Mouse (Mus musculus) forebrain, embryonic 11.5 days (tissue): ENCODE data around the gene Fank1. TPM values are rescaled to one million over a fixed set of nuclear protein-coding genes. Genes with fewer than 3 reads are reported as not detected.

Experiments
- ATAC-seq: fragments of 200-750 bp; cut with Nextera tagmentation; replicated peaks from 2 replicates; pipeline ENCODE4 v1.8.0; 2017; ENCODE audit warnings: moderate TSS enrichment; ENCODE audit not compliant: low FRiP score
- DNase-seq: peaks from one replicate; pipeline ENCODE4 v3.0.0-alpha.2; 2017; ENCODE audit warnings: low spot score
- H3K27ac ChIP-seq: fragments of 300-500 bp; sonication (generic); 2 replicates; pipeline ENCODE4 v1.5.1; 2014; ENCODE audit warnings: low read depth, low read length
- H3K27me3 ChIP-seq: fragments of 300-500 bp; sonication (generic); 2 replicates; pipeline ENCODE4 v1.6.1; 2014; ENCODE audit warnings: mild to moderate bottlenecking, low read length, mixed read lengths; ENCODE audit not compliant: control insufficient read depth, insufficient read depth
- H3K36me3 ChIP-seq: fragments of 300-500 bp; sonication (generic); 2 replicates; pipeline ENCODE4 v1.6.1; 2014; ENCODE audit warnings: mild to moderate bottlenecking, low read length, moderate library complexity, mixed read lengths; ENCODE audit not compliant: control insufficient read depth, insufficient read depth
- H3K4me1 ChIP-seq: fragments of 300-500 bp; sonication (generic); replicated peaks from 2 replicates; pipeline ENCODE4 v1.6.1; 2014; ENCODE audit warnings: low read length, mixed read lengths; ENCODE audit not compliant: control insufficient read depth, insufficient read depth
- H3K4me2 ChIP-seq: fragments of 300-500 bp; sonication (generic); 2 replicates; pipeline ENCODE4 v1.6.1; 2014; ENCODE audit warnings: low read depth, mild to moderate bottlenecking, low read length, moderate library complexity, mixed read lengths; ENCODE audit not compliant: severe bottlenecking
- H3K4me3 ChIP-seq: fragments of 300-500 bp; sonication (generic); 2 replicates; pipeline ENCODE4 v1.5.1; 2014; ENCODE audit warnings: low read depth, low read length
- H3K9ac ChIP-seq: fragments of 300-500 bp; sonication (generic); 2 replicates; pipeline ENCODE4 v1.6.1; 2014; ENCODE audit warnings: low read length
- H3K9me3 ChIP-seq: fragments of 300-500 bp; sonication (generic); 2 replicates; pipeline ENCODE4 v1.6.1; 2016; ENCODE audit warnings: low read length, mixed read lengths; ENCODE audit not compliant: control insufficient read depth
- WGBS: fragments of 180-500 bp; shearing (Covaris S2); extraction: QIAGEN DNeasy Blood & Tissue Kit; methylation state at CpG from one replicate; pipeline ENCODE4 v1.1.7; 2014; 5-methylcytosine and 5-hydroxymethylcytosine counted together
- polyA plus RNA-seq: library from polyadenylated mRNA; unstranded; fragments of >200 nt; fragmentation: Nextera tagmentation; extraction: Ambion mirVana; gene quantifications from 2 replicates; pipeline ENCODE4 v1.2.1, GENCODE M21; 2014

The Fank1 gene
- polyA plus RNA-seq, 1 experiment from 2014 or later, result 1.5 TPM

DNA sequence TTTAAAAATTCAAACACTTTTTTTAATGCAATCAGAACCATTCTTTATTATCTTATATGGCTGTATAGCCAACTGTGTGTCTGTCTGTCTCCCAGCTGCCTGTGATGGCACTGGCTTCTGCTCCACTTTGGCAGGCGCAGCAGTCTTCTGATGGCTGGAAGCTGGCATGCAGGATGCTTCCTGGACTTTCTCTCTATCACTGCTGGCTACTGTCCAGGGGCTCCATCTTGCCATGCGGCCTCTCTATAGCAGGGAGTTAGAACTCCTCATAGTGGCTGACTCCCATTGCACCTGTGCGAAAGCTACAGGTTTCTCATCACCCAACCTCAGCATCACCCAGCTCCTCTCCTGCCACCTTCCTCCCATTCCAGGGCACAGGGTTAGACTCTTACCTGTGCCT, 81.8 kb downstream of the Fank1 start:
- DNase-seq, result no peak
- ATAC-seq, result no peak
- WGBS, result 85% methylated on average over 3 of the region's 3 CpGs
- Histone ChIP-seq H3K27me3 (no peaks in the 10 kb centered on the region), H3K4me1 (no peaks in the 10 kb centered on the region), H3K9me3 (no peaks in the 10 kb centered on the region), H3K27ac (no peak overlapping the region), H3K4me3 (no peak overlapping the region), H3K9ac (no peak overlapping the region), H3K4me2 (no peak overlapping the region), H3K36me3 (no peaks in the 10 kb centered on the region)

DNA sequence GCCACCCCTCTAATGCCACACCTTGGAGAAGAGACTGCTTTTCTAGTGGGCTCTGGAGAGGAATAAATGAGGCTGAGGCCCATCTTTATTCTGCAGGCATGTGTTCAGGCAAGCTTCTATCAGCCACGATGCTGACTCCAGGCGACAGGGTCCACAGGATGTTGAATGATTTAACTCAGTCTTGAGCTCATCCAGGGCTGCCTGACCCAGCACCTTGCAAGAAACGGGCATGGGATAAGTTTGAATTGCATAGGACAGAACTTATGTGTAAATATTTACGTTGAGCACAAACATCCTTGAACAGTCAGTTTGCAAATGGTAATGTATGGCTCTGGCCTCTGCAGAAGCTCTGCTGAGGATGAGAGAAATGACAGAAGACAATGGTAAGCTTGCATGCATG, 82.9 kb downstream of the Fank1 start:
- Histone ChIP-seq H3K36me3 (no peaks in the 10 kb centered on the region), H3K4me3 (no peak overlapping the region), H3K9me3 (no peaks in the 10 kb centered on the region), H3K9ac (no peak overlapping the region), H3K4me2 (no peak overlapping the region), H3K27ac (no peak overlapping the region), H3K27me3 (no peaks in the 10 kb centered on the region), H3K4me1 (no peaks in the 10 kb centered on the region)
- DNase-seq, result no peak
- no peak for ATAC-seq
- WGBS, result 85% methylated on average over 4 of the region's 4 CpGs

DNA sequence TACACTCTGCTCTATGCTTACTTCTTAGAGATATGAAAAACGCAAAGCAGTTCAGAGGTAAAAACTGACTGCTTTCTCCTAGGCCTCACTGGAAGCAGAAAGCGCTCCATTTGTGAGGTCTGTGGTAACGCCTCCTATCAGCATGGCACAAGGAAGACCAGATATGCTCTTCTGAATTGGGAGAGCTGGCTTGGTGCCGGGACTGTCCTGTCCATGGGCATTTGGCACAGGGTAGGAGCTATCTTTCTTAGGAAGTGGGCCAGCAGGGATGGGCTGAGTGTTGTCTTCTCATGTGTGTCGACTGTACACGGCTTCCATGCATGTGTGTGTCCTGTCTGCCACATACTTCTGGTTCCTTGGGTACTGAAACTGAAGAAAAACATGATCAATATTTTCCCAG, 85.6 kb downstream of the Fank1 start:
- no peaks in the 10 kb centered on the region for H3K27me3 ChIP-seq

DNA sequence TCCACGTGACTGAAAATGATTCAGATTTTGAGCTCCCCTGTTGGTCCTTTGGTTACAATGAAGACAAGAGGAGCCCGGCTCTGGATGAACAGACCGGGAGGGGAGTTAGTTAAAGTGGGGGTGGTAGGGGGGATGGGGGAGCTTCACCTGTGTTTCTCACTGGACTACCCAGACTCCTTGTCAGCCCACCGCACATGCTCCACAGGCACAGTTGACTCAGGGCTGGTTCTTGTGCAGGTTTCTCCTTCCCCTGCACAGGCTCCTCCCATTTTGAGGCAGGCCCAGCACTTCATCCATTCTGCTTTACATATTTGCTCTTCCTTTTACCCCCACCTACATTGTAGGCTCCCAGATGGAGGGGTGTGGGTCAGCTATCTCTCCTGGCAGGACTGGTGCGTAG, 86.1 kb downstream of the Fank1 start:
- no peak overlapping the region for H3K4me3 ChIP-seq
- WGBS, result 94% methylated on average over 5 of the region's 5 CpGs
- H3K27ac ChIP-seq, result no peak overlapping the region

More for the DNA sequence above, 85.6 kb downstream of the Fank1 start:
- 92% methylated on average over 6 of the region's 6 CpGs for WGBS
- H3K9ac ChIP-seq, result no peak overlapping the region
- H3K4me3 ChIP-seq, result no peak overlapping the region
- H3K36me3 ChIP-seq, result no peaks in the 10 kb centered on the region
- H3K4me2 ChIP-seq, result no peak overlapping the region
- H3K4me1 ChIP-seq, result no peaks in the 10 kb centered on the region
- no peaks in the 10 kb centered on the region for H3K9me3 ChIP-seq
- no peak overlapping the region for H3K27ac ChIP-seq
- DNase-seq (no peak), ATAC-seq (no peak)

DNA sequence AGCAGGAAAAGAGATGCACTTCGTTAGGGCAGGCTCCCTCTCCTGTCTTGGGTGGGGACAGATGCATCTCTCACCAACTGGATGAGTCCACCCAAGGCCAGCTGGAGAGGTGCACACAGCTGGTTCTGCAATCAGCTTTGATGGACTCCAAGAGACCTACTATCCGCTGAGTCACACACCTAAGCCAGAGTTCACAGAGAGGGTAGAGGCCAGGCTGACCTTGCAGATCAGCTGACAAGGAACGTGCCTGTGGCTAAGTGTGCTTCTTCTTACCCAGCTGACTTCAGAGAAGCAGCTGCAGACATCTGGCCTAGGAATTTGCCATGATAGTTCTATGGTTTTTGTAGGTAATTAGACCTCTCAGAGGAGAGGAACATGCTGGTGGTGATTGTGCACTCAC, 86.5 kb downstream of the Fank1 start:
- H3K36me3 ChIP-seq, result no peaks in the 10 kb centered on the region
- H3K27ac ChIP-seq, result no peak overlapping the region
- H3K4me2 ChIP-seq, result no peak overlapping the region
- no peak overlapping the region for H3K4me3 ChIP-seq
- H3K9ac ChIP-seq, result no peak overlapping the region
- H3K27me3 ChIP-seq, result no peaks in the 10 kb centered on the region
- no peaks in the 10 kb centered on the region for H3K9me3 ChIP-seq
- 83% methylated on average over 3 of the region's 3 CpGs for WGBS
- ATAC-seq, result no peak
- H3K4me1 ChIP-seq, result no peaks in the 10 kb centered on the region
- DNase-seq, result no peak

More for the DNA sequence above, 86.1 kb downstream of the Fank1 start:
- Histone ChIP-seq H3K9ac (no peak overlapping the region), H3K4me2 (no peak overlapping the region), H3K36me3 (no peaks in the 10 kb centered on the region), H3K4me1 (no peaks in the 10 kb centered on the region), H3K9me3 (no peaks in the 10 kb centered on the region), H3K27me3 (no peaks in the 10 kb centered on the region)
- DNase-seq, result no peak
- no peak for ATAC-seq

DNA sequence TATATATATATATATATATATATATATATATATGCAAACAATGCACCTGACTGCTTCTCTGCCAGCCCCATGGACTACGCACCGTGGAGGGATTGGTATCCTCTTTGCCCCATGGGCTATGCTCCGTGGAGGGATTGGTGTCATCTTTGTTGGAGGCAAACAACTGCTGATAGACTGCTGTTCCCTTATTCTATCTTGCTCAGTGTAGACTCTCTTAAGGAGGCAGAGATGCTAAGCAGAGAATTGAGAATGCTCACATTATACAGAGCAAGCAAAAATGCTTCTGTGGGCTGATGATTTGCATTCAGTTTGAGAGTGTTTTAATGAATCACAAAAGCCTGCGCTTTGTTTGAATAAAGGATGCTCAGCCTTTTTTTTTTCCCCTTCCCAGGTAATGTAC, 87.0 kb downstream of the Fank1 start:
- ATAC-seq (no peak), DNase-seq (no peak)
- no peak overlapping the region; the same call in 1 of the 2 replicates for H3K27ac ChIP-seq
- H3K9me3 ChIP-seq, result no peaks in the 10 kb centered on the region
- no peak overlapping the region for H3K4me3 ChIP-seq
- no peak overlapping the region for H3K9ac ChIP-seq
- 78% methylated on average over 4 of the region's 4 CpGs for WGBS
- no peaks in the 10 kb centered on the region for H3K4me1 ChIP-seq
- no peaks in the 10 kb centered on the region for H3K36me3 ChIP-seq
- no peaks in the 10 kb centered on the region for H3K27me3 ChIP-seq
- no peak overlapping the region for H3K4me2 ChIP-seq

DNA sequence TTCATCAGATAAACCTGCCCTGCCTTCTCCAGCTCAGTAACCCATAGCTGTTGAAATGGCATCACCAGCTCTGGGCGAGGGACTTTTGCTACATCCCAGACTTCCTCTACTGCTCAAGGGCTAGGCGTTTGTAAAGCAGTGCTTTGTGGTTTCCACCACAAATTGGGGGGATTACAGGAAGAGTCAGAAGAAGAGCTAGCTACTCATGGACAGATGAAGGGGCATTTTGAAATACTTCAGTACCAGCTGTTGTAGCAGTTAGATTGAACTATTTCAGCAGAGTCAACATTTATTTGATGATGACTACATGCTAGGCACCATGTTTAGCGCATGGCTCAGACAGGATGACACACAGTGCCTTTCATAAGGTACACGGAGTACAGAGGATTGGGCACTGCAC, 93.6 kb downstream of the Fank1 start:
- Histone ChIP-seq H3K9ac (no peak overlapping the region), H3K27me3 (no peaks in the 10 kb centered on the region), H3K4me2 (no peak overlapping the region), H3K27ac (no peak overlapping the region), H3K36me3 (no peaks in the 10 kb centered on the region), H3K4me3 (no peak overlapping the region), H3K9me3 (no peaks in the 10 kb centered on the region), H3K4me1 (no peaks in the 10 kb centered on the region)
- DNase-seq (no peak), ATAC-seq (no peak)
- WGBS, result 89% methylated on average over 4 of the region's 4 CpGs

DNA sequence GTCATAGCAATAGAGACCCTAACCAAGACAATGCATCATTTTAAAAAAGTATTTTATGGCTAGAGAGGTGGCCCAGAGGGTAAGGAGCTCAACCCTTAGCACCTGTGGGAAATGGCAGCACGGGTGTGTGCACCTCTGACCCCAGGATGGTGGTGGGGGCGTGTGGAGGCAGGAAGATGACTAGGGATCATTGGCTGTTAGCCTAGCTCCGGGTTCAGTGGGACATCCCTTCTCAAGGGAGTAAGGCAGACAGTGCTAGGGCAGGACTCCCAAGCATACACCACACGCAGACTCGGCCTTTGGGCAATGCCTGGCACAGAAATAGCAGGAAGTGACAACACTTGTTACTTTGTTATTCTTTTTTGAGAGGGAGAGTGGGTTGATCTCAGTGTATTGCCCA, 96.0 kb downstream of the Fank1 start:
- H3K4me1 ChIP-seq, result no peaks in the 10 kb centered on the region
- no peak overlapping the region for H3K9ac ChIP-seq
- no peak overlapping the region for H3K4me3 ChIP-seq
- no peak for DNase-seq
- no peak for ATAC-seq
- no peak overlapping the region for H3K27ac ChIP-seq
- H3K9me3 ChIP-seq, result no peaks in the 10 kb centered on the region
- 88% methylated on average over 5 of the region's 5 CpGs for WGBS
- no peaks in the 10 kb centered on the region for H3K27me3 ChIP-seq
- H3K4me2 ChIP-seq, result no peak overlapping the region
- no peaks in the 10 kb centered on the region for H3K36me3 ChIP-seq

DNA sequence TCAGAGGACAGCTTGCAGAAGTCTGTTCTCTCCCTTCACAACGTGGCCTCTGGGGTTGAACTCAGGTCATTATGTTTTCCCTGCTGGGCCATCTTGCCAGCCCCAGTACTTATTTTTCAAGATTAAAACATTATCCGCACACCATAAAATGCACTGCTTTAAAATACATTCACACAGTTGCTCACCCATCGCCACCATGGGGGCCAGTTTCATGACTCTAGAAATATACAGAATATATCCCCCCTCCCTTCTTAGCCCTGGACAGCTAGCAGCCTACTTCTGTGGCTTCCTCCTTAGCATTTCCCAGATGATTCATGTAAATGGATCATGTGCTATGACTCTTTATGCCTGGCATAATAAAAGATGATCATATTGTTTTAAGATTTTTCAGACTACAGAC, 99.5 kb downstream of the Fank1 start:
- no peak overlapping the region for H3K4me2 ChIP-seq
- no peak for DNase-seq

More for the DNA sequence above, 99.5 kb downstream of the Fank1 start:
- no peak overlapping the region for H3K9ac ChIP-seq
- H3K4me3 ChIP-seq, result no peak overlapping the region
- no peaks in the 10 kb centered on the region for H3K4me1 ChIP-seq
- no peaks in the 10 kb centered on the region for H3K27me3 ChIP-seq
- H3K9me3 ChIP-seq, result peaks cover 2% of the 10 kb centered on the region; the same call in 1 of the 2 replicates
- ATAC-seq, result no peak
- no peaks in the 10 kb centered on the region for H3K36me3 ChIP-seq
- H3K27ac ChIP-seq, result no peak overlapping the region
- WGBS, result 85% methylated on average over 3 of the region's 3 CpGs
